Mouse (Mus musculus) c-Kit-positive CD71-negative TER-119-negative erythroid progenitor cells, embryonic 14.5 days (primary cell): ENCODE measurements around the gene Ccne1.
"Not testable (repeated sequence)": the region's sequence is repeated elsewhere in the genome, so short reads cannot be mapped to it uniquely, and the experiment has no call there.

Experiments used
- DNase-seq: peaks from one replicate; pipeline ENCODE4 v3.0.0-alpha.2; 2013; ENCODE audit warnings: low read depth

The Ccne1 gene

DNA sequence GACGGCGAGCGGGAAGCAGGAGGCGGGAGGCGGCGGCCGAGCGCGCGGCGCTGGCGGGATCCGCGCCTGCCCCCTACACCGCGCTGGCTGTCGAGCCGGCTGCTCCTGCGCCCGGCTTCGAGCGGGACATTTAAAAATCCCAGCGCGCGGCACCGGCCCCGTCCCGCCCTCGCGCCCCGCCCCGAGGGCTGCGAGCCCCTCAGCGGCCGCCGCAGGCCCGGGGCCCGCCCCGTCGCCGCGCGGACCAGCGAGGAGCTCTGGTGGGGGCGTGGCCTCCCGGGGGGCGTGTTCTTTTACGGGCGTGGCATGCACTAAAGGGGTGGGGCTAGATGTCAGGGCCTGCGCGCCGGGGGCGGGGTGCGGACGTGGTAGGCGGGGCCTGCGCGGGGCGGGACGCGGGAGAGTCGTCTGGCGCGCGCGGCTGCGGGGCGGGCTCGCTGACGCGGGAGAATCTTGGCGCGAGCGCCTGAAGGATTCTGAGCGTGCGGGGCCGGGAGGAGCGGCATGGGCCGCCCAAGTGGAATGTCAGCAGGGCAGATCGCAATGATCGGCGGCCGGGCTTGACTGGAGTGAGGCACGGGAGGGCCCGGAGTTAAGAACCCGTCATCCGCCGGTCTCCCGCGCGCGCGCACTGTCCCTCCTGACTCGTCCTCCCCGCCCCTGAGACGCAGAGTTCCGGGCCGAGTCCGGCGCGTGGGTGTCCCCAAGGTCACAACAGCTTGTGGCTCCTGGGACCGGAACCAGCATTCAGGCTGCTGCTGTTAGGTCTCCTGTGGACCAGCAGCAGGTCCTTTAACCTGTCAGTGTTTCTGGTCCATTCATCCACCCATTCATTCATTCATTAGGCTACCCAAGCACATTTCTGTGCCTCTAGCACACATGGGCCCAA lies at the start of gene Ccne1:
TSS of gene Ccne1 (minus strand) at position 164 of the 889 bp plus-strand sequence.
- peak; percentile 91 for DNase-seq

GRCm38 (mm10) chr7:38155829-38156228 lies 48.5 kb upstream of the Ccne1 start:
- DNase-seq = no peak

DNA sequence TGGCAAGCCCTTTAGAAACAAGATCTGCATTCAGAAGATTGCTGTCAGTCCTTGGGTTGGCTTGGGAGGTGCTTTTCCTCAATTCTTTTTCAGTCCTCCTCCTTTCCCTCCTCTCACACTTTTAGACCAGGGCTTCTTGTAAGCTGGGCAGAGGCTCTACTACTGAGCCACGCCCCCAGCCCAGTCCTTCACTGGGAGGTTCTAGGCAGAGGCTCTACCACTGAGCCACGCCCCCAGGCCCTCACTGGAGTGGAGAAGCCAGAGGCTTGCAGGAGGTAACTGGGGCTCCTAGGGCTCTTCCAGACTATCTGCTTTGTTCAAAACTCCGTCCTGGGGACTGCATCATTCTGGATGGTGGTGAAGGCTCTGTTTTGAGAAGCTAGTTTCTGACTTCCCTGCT lies 45.2 kb upstream of the Ccne1 start:
- no peak for DNase-seq

DNA sequence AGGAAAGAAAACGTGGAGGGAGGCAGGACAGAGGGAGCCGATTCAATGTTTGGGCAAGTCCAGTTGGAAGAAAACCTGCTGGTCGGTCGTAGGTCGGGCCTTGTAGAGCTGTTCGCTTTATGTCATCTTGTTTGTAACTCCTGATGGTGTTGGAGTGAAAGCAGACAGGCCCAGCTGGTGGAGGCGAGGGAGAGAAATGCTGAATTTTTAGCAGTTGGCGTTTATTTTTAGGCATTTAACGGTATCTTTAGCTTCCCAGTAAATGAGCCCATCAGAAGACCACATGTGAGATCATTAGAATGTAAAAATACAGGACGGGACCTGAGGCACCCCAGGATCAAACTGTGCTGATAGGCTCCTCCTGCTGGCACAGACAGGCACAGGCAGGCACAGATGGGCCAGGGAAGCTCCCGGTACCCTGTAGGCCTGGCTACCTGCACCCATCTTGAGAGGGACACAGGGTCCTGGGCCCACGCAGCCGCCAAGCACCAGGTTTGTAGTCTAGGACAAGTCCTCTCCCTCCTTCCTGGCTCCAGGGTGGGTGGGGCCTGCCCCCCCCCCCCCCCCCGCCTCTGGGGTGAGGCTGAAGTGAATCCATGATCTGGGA lies 44.5 kb upstream of the Ccne1 start:
- DNase-seq = no peak

GRCm38 (mm10) chr7:38147477-38147876 lies 40.1 kb upstream of the Ccne1 start:
- no peak for DNase-seq

GRCm38 (mm10) chr7:38141747-38142545 lies 34.6 kb upstream of the Ccne1 start:
- peak; percentile 86 for DNase-seq

- DNase-seq = no peak
Measured at GRCm38 (mm10) chr7:38140324-38140723, 33.0 kb upstream of the Ccne1 start.

- no peak for DNase-seq
Measured at GRCm38 (mm10) chr7:38134471-38134870, 27.1 kb upstream of the Ccne1 start.

GRCm38 (mm10) chr7:38131186-38131585 lies 23.9 kb upstream of the Ccne1 start:
- DNase-seq = peak; percentile 46

- DNase-seq = no peak
Measured at GRCm38 (mm10) chr7:38129986-38130729, 22.8 kb upstream of the Ccne1 start.

GRCm38 (mm10) chr7:38129491-38129890 lies 22.2 kb upstream of the Ccne1 start:
- DNase-seq = no peak

- not testable (repeated sequence) for DNase-seq
Measured at GRCm38 (mm10) chr7:38128256-38128655, 20.9 kb upstream of the Ccne1 start.

- DNase-seq = no peak
Measured at GRCm38 (mm10) chr7:38125565-38126159, 18.3 kb upstream of the Ccne1 start.

DNA sequence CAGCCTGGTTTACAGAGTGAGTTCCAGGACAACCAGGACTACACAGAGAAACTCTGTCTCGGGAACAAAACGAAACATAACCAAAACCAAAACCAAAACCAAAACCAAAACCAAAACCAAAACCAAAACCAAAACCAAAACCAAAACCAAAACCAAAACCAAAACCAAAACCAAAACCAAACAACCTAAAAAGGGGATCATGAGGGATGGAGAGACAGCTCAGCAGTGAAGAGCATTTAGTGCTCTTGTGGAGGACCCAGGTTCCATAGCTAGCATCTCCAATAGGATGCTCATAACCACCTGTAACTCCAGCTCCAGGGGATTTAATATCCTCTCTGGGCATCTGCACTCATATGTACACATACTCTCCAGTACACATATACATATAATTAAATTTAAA lies 16.8 kb upstream of the Ccne1 start:
- not testable (repeated sequence) for DNase-seq

GRCm38 (mm10) chr7:38118594-38118993 lies 11.3 kb upstream of the Ccne1 start:
- DNase-seq = no peak

- DNase-seq = no peak
Measured at GRCm38 (mm10) chr7:38112451-38112850, 5.1 kb upstream of the Ccne1 start.

GRCm38 (mm10) chr7:38111996-38112395 lies 4.7 kb upstream of the Ccne1 start:
- no peak for DNase-seq

DNA sequence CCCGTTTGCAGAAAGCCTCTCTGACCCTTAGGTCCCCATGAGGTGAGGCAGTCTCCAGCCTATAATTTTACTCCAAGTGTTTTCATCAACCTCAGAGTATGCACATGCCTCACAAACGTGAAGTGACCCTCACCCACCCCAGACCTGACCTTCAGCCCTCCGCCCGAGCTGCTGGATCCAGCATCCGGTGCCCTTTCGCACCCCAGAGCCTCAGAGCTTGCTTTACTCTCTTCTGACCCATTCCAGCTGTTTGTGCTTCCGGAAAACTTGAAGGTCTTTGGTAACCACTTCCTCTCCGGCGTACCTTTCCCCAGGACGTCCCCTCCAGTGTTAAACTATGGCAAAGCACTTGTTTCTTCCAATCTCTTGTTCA lies 912 bp upstream of the Ccne1 start:
- no peak for DNase-seq

DNA sequence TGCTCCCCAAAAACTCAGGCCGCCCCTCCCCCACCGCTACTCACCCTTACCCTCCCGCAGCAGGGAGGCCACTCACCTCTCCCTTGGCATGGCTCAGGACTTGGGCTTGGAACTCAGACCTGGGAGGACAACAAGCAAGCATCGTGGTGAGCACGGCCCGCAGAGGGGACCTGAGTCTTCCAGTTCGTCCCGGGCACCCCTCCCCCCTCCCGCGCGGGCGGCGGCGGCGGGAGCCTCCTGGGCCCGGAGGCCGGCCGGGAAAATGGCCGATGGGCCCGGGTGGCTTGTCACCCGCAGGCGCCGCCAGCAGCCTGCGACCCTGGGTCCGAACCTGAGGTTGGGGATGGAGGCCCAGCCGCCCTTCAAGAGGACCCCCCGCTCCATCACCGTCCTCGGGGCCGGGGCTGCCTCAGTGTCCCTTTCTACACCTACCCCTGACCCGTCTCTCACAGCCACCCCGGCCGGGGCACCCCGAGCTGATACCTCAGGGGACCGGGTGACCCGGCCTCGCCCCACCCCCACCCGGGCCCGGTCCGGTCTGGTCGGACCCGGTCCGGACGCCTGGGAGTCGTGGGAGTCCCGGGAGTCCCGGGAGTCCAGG lies 523 bp downstream of the Ccne1 start:
- DNase-seq = no peak

DNA sequence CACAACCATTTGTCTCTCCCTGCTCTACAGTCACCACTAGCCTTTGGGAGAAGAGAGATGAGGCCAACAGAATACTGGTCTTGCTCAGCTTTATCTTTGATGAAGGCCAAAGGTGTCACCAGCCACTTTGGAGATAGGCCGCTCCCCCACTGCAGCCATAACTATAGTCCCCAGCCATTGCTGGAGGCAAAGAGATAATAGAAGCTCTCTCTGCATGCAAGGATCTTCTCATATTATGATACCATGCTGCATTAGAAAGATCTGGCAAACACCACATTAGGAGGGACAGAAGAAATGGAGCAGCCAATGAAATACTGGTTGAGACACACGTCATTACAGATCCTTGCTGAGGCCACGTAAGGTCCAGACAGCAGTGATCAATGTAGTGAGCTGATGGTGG lies 2.0 kb downstream of the Ccne1 start:
- DNase-seq = no peak

GRCm38 (mm10) chr7:38104097-38104496 lies 3.2 kb downstream of the Ccne1 start:
- no peak for DNase-seq
